Mouse (Mus musculus) hindbrain, embryonic 11.5 days (tissue): Measurements from ENCODE around the gene Rheb. TPM values are rescaled to one million over a fixed set of nuclear protein-coding genes. Genes with fewer than 3 reads are reported as not detected.
"Not testable (repeated sequence)": the region's sequence is repeated elsewhere in the genome, so short reads cannot be mapped to it uniquely, and the experiment has no call there.

Experiments
- ATAC-seq: fragments of 200-750 bp; cut with Nextera tagmentation; 2 replicates; pipeline ENCODE4 v1.8.0; 2017; ENCODE audit warnings: mild to moderate bottlenecking, moderate TSS enrichment, moderate library complexity; ENCODE audit not compliant: low FRiP score
- DNase-seq: peaks from one replicate; pipeline ENCODE4 v3.0.0-alpha.2; 2015; ENCODE audit warnings: low spot score
- H3K27ac ChIP-seq: fragments of 300-500 bp; sonication (generic); 2 replicates; pipeline ENCODE4 v1.5.1; 2014; ENCODE audit warnings: mild to moderate bottlenecking, low read depth, low read length
- H3K27me3 ChIP-seq: fragments of 300-500 bp; sonication (generic); 2 replicates; pipeline ENCODE4 v1.6.1; 2014; ENCODE audit warnings: mild to moderate bottlenecking, low read length, moderate library complexity, mixed read lengths; ENCODE audit not compliant: control insufficient read depth, insufficient read depth
- H3K36me3 ChIP-seq: fragments of 300-500 bp; sonication (generic); 2 replicates; pipeline ENCODE4 v1.6.1; 2014; ENCODE audit warnings: mild to moderate bottlenecking, low read length, moderate library complexity, mixed read lengths; ENCODE audit not compliant: control insufficient read depth, insufficient read depth
- H3K4me1 ChIP-seq: fragments of 300-500 bp; sonication (generic); replicated peaks from 2 replicates; pipeline ENCODE4 v1.6.1; 2014; ENCODE audit warnings: low read length, mixed read lengths; ENCODE audit not compliant: control insufficient read depth, insufficient read depth
- H3K4me2 ChIP-seq: fragments of 300-500 bp; sonication (generic); replicated peaks from 2 replicates; pipeline ENCODE4 v1.6.1; 2014; ENCODE audit warnings: mild to moderate bottlenecking, low read depth, low read length
- H3K4me3 ChIP-seq: fragments of 300-500 bp; sonication (generic); 2 replicates; pipeline ENCODE4 v1.5.1; 2014; ENCODE audit warnings: low read depth, low read length
- H3K9ac ChIP-seq: fragments of 300-500 bp; sonication (generic); 2 replicates; pipeline ENCODE4 v1.6.1; 2014; ENCODE audit warnings: low read depth, low read length
- H3K9me3 ChIP-seq: fragments of 300-500 bp; sonication (generic); 2 replicates; pipeline ENCODE4 v1.6.1; 2016; ENCODE audit warnings: low read length; ENCODE audit not compliant: control insufficient read depth
- WGBS: fragments of 180-500 bp; shearing (Covaris S2); extraction: QIAGEN DNeasy Blood & Tissue Kit; methylation state at CpG from one replicate; pipeline ENCODE4 v1.1.7; 2014; 5-methylcytosine and 5-hydroxymethylcytosine counted together
- polyA plus RNA-seq: library from polyadenylated mRNA; unstranded; fragments of >200 nt; fragmentation: Nextera tagmentation; extraction: Ambion mirVana; gene quantifications from 2 replicates; pipeline ENCODE4 v1.2.1, GENCODE M21; 2014

The Rheb gene
- polyA plus RNA-seq, 1 experiment from 2014 or later: 202 TPM

DNA sequence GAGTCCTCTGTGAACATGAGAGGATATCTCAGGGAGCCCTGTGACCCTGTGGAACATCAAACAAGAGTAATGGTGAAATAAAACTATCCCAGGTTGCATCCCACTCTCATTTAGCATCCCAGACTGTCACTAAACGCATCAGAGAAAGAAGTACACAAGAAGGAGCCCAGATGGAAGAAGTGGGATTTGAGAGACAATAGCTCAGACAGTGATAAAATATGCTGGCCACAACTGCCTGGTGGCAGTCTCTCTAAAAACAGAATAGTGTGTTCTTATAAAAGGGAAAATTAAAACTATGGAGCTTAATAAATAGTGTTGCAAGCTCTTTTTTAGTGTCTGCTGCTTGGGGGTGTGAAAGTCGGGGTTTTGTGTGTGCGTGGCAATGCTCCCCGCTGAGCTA lies 59.5 kb downstream of the Rheb start:
- Histone ChIP-seq H3K4me3 (no peak overlapping the region), H3K27me3 (peaks cover 2% of the 10 kb centered on the region; the same call in 1 of the 2 replicates), H3K4me1 (no peaks in the 10 kb centered on the region), H3K9me3 (no peaks in the 10 kb centered on the region), H3K4me2 (no peak overlapping the region), H3K9ac (no peak overlapping the region), H3K27ac (no peak overlapping the region), H3K36me3 (no peaks in the 10 kb centered on the region)
- no peak for DNase-seq
- 84% methylated on average over 4 of the region's 4 CpGs for WGBS
- ATAC-seq: no peak

GRCm38 (mm10) chr5:24781048-24781447 lies 61.4 kb downstream of the Rheb start:
- Histone ChIP-seq H3K27ac (no peak overlapping the region), H3K9ac (no peak overlapping the region), H3K36me3 (no peaks in the 10 kb centered on the region), H3K4me1 (no peaks in the 10 kb centered on the region), H3K27me3 (peaks cover 2% of the 10 kb centered on the region; the same call in 1 of the 2 replicates), H3K4me3 (no peak overlapping the region), H3K9me3 (no peaks in the 10 kb centered on the region), H3K4me2 (no peak overlapping the region)
- no peak for DNase-seq
- no peak for ATAC-seq
- 21% methylated on average over 5 of the region's 5 CpGs for WGBS

DNA sequence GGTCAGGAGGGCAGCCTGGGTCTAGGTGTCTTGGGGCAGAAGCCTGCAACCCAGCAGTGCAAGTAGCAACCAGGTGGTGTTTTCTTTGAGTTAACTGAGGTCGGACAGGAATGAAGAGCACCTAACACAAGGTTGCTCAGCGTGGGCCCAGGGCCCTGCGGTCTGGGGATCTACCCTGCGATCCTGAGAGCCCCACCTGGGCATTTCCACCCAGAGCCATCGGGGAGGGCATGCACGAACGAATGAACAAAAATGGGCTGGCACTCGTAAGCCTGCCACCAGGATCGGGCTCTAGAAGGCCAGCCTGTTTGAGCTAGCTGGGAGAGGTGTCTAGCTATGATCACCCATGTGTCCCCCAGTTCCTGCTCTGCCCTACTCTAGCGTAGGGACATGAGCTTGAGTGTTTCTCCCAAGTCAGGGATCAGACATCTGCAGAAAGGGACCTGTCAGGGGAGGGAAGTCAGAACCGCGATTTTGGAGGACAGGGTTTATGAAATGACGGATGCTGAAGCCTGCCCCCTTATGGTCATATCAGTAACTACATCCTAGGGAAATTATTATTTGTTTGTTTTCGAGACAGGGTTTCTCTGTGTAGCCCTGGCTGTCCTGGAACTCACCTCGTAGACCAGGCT lies 62.4 kb downstream of the Rheb start:
- Histone ChIP-seq H3K27me3 (peaks cover 2% of the 10 kb centered on the region; the same call in 1 of the 2 replicates), H3K4me2 (no peak overlapping the region), H3K4me1 (no peaks in the 10 kb centered on the region), H3K4me3 (no peak overlapping the region), H3K9ac (no peak overlapping the region), H3K27ac (no peak overlapping the region), H3K9me3 (no peaks in the 10 kb centered on the region), H3K36me3 (no peaks in the 10 kb centered on the region)
- no peak for ATAC-seq
- peak; percentile 59 for DNase-seq
- 44% methylated on average over 15 of the region's 15 CpGs for WGBS

DNA sequence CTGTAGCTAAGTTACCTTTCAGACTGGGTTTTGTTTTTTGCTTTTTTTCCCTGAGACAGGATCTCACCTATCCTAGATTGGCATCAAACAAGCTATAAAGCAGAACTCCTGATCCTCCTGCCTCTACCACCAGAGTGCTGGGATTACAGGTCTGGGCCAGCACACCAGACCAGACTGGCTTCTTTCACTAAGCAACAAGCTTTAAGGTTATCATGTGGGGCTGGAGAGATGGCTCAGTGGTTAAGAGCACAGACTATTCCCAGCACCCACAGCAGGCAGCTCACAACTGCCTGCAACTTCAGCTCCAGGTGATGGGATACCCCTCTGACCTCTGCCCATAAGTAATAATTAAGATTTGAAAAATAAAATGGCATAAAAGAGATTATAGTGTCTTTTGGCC lies 63.1 kb downstream of the Rheb start:
- DNase-seq (no peak), ATAC-seq (no peak)

GRCm38 (mm10) chr5:24778843-24779140 lies 63.6 kb downstream of the Rheb start:
- peak overlapping the region; percentile 14; the same call in 1 of the 2 replicates for H3K4me2 ChIP-seq
- H3K4me1 ChIP-seq: no peaks in the 10 kb centered on the region
- H3K27me3 ChIP-seq: peaks cover 2% of the 10 kb centered on the region; the same call in 1 of the 2 replicates
- H3K9ac ChIP-seq: 0 out of 2 replicates have a peak overlapping the region, but pooled peaks have one; percentile 19
- no peaks in the 10 kb centered on the region for H3K9me3 ChIP-seq
- DNase-seq: no peak
- H3K4me3 ChIP-seq: no peak overlapping the region
- 29% methylated on average over 13 of the region's 13 CpGs for WGBS
- ATAC-seq: no peak
- no peak overlapping the region for H3K27ac ChIP-seq
- H3K36me3 ChIP-seq: no peaks in the 10 kb centered on the region

More for the DNA sequence above, 63.1 kb downstream of the Rheb start:
- Histone ChIP-seq H3K4me3 (no peak overlapping the region), H3K4me2 (no peak overlapping the region), H3K4me1 (no peaks in the 10 kb centered on the region), H3K9me3 (no peaks in the 10 kb centered on the region), H3K9ac (no peak overlapping the region), H3K36me3 (no peaks in the 10 kb centered on the region), H3K27me3 (peaks cover 2% of the 10 kb centered on the region; the same call in 1 of the 2 replicates), H3K27ac (no peak overlapping the region)

GRCm38 (mm10) chr5:24778082-24778842 lies 64.2 kb downstream of the Rheb start:
- H3K27me3 ChIP-seq: peaks cover 2% of the 10 kb centered on the region; the same call in 1 of the 2 replicates
- H3K9me3 ChIP-seq: no peaks in the 10 kb centered on the region
- H3K4me3 ChIP-seq: no peak overlapping the region
- H3K9ac ChIP-seq: 0 out of 2 replicates have a peak overlapping the region, but pooled peaks have one; percentile 19
- no peaks in the 10 kb centered on the region for H3K4me1 ChIP-seq
- H3K27ac ChIP-seq: no peak overlapping the region
- H3K4me2 ChIP-seq: peak overlapping the region; percentile 14; the same call in 1 of the 2 replicates
- ATAC-seq: no peak
- H3K36me3 ChIP-seq: no peaks in the 10 kb centered on the region
- WGBS: 15% methylated on average over 17 of the region's 17 CpGs
- peak; percentile 28 for DNase-seq

- DNase-seq: no peak
- 69% methylated on average over 4 of the region's 4 CpGs for WGBS
- no peak for ATAC-seq
- H3K36me3 ChIP-seq: no peaks in the 10 kb centered on the region
- H3K4me3 ChIP-seq: no peak overlapping the region
- no peak overlapping the region for H3K27ac ChIP-seq
- H3K27me3 ChIP-seq: peaks cover 2% of the 10 kb centered on the region; the same call in 1 of the 2 replicates
- no peaks in the 10 kb centered on the region for H3K9me3 ChIP-seq
- no peak overlapping the region for H3K4me2 ChIP-seq
- no peak overlapping the region for H3K9ac ChIP-seq
- no peaks in the 10 kb centered on the region for H3K4me1 ChIP-seq
These were observed 65.7 kb downstream of the Rheb start for GRCm38 (mm10) chr5:24776681-24777080.

DNA sequence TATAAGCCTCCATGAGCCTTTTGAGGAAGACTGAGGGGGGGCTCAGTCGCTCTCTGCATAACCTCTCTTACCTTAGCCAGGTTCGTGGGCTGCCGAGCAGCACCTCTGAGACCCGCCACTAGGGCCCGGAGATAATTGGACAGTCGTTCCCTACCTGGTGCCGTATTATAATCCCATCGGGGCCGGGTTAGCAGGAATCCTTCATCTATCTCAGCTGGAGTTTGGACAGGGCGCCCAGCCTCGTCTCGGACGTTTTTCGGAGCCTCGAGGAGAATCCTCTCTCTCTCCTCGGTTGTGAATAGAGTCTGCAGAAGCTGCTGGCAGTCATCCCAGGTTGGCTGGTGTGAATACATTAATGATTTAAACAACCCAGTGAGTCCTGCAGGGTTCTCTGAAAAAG lies 67.9 kb downstream of the Rheb start:
- not testable (repeated sequence) for H3K4me2 ChIP-seq, DNase-seq
- 96% methylated on average over 16 of the region's 16 CpGs for WGBS

DNA sequence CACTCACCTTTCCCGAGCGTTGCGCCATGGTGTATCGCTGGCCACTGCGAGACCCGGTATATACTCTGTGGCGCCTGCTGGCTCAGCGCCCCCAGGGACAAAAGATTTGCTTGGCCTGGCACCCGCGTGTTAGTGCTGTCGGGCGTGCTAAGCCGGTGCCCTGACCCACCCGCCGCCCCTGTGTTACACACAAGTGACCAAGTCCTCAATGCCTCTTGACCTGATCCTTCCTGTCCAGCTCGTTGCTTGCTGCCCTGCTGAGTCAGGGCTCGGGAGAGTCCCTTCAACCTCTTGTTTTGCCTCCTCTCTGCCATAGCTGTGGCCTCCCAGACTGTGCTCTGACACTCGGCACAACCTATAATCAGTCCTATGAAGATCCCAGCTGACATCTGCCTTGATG lies 84.6 kb downstream of the Rheb start, which contains the start of gene Crygn:
Crygn (minus strand) TSS at position 193 of the 400 bp plus-strand sequence.
- no peak for DNase-seq
- Histone ChIP-seq H3K36me3 (no peaks in the 10 kb centered on the region), H3K4me2 (no peak within 1 kb of the TSS), H3K4me1 (no peaks in the 10 kb centered on the region), H3K9me3 (no peaks in the 10 kb centered on the region), H3K4me3 (no peak within 1 kb of the TSS), H3K27ac (no peak within 1 kb of the TSS), H3K27me3 (no peaks in the 10 kb centered on the region), H3K9ac (no peak within 1 kb of the TSS)
- 29% methylated on average over 18 of the region's 18 CpGs for WGBS
- ATAC-seq: no peak

More for the DNA sequence above, 67.9 kb downstream of the Rheb start:
- H3K4me1 ChIP-seq, H3K27me3 ChIP-seq, ATAC-seq, H3K36me3 ChIP-seq, H3K4me3 ChIP-seq, H3K9ac ChIP-seq, H3K9me3 ChIP-seq, H3K27ac ChIP-seq: not testable (repeated sequence)
